Mouse (Mus musculus): ENCODE results near the gene Vwf.

DNA sequence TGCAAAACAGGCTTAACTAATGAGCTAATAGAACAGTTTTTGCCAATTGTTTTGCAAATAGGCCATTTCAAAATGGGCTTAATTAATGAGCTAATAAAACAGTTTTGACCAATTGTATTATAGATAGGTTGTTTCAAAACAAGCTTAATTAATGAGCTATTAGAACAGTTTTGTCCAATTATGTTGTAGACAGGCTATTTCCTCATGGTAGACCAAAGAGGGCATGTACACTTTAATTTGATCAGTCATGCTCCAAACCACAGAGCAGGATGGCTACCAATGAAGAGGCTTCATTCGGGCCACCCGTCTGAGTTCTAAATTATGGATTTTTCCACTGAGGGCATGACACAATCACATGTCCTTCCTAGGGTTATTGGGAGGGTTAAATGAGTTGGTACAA is 154.6 kb downstream of the Vwf start:
- no peak for TF ChIP-seq POLR2A (IDR thresholded peaks at IDR 0.05; ENCODE audit: borderline replicate concordance, insufficient read depth, low read length)
- TF ChIP-seq CTCF (IDR thresholded peaks at IDR 0.05; ENCODE audit: borderline replicate concordance, insufficient read depth, low read depth, low read length) = no peak
